Mouse (Mus musculus) hindbrain, embryonic 13.5 days (tissue): ENCODE measurements around the gene Smg6. TPM values are rescaled to one million over a fixed set of nuclear protein-coding genes. Genes with fewer than 3 reads are reported as not detected.

Experiments
- ATAC-seq: fragments of 200-750 bp; cut with Nextera tagmentation; 2 replicates; pipeline ENCODE4 v1.8.0; 2017; ENCODE audit warnings: moderate TSS enrichment; ENCODE audit not compliant: low FRiP score
- H3K27ac ChIP-seq: fragments of 300-500 bp; sonication (generic); 2 replicates; pipeline ENCODE4 v1.5.1; 2015; ENCODE audit warnings: inconsistent platforms, mild to moderate bottlenecking, moderate library complexity
- H3K27me3 ChIP-seq: fragments of 300-500 bp; sonication (generic); 2 replicates; pipeline ENCODE4 v1.6.1; 2015; ENCODE audit warnings: mild to moderate bottlenecking, inconsistent platforms
- H3K36me3 ChIP-seq: fragments of 300-500 bp; sonication (generic); 2 replicates; pipeline ENCODE4 v1.6.1; 2015; ENCODE audit warnings: mild to moderate bottlenecking, inconsistent platforms
- H3K4me1 ChIP-seq: fragments of 300-500 bp; sonication (generic); replicated peaks from 2 replicates; pipeline ENCODE4 v1.6.1; 2015; ENCODE audit warnings: inconsistent platforms
- H3K4me2 ChIP-seq: fragments of 300-500 bp; sonication (generic); 2 replicates; pipeline ENCODE4 v1.6.1; 2015; ENCODE audit warnings: inconsistent platforms, mild to moderate bottlenecking, moderate library complexity
- H3K4me3 ChIP-seq: fragments of 300-500 bp; sonication (generic); 2 replicates; pipeline ENCODE4 v1.5.1; 2015; ENCODE audit warnings: mild to moderate bottlenecking, inconsistent platforms
- H3K9ac ChIP-seq: fragments of 300-500 bp; sonication (generic); 2 replicates; pipeline ENCODE4 v1.6.1; 2015; ENCODE audit warnings: mild to moderate bottlenecking, inconsistent platforms
- H3K9me3 ChIP-seq: fragments of 300-500 bp; sonication (generic); 2 replicates; pipeline ENCODE4 v1.6.1; 2016; ENCODE audit warnings: inconsistent platforms
- WGBS: fragments of 180-500 bp; shearing (Covaris S2); methylation state at CpG from one replicate; pipeline ENCODE4 v1.1.7; 2015; 5-methylcytosine and 5-hydroxymethylcytosine counted together
- polyA plus RNA-seq: library from polyadenylated mRNA; unstranded; fragments of >200 nt; fragmentation: Nextera tagmentation; extraction: Ambion mirVana; gene quantifications from 2 replicates; pipeline ENCODE4 v1.2.1, GENCODE M21; 2015

The Smg6 gene
- 17.8 and 18.4 TPM in 2 replicates for polyA plus RNA-seq

- under 1% methylated on average over 78 of the region's 88 CpGs for WGBS
- ATAC-seq, result peak; percentile 94
Measured at GRCm38 (mm10) chr11:74925577-74926387, at the start of gene Smg6, which contains the start of gene Srr. Gene Smg6, plus strand, starts transcription at chr11:74925823. Gene Srr, minus strand, starts transcription at chr11:74925948.

GRCm38 (mm10) chr11:74876801-74877200, 48.8 kb upstream of the Smg6 start:
- WGBS, result 1% methylated on average over 9 of the region's 9 CpGs
- no peaks in the 10 kb centered on the region for H3K27me3 ChIP-seq
- peak; percentile 93 for ATAC-seq
- H3K36me3 ChIP-seq, result no peaks in the 10 kb centered on the region
- no peaks in the 10 kb centered on the region for H3K9me3 ChIP-seq
- H3K4me2 ChIP-seq, result peak overlapping the region; percentile 45
- H3K4me3 ChIP-seq, result peak overlapping the region; percentile 16; the same call in 1 of the 2 replicates
- peaks cover 40% of the 10 kb centered on the region for H3K4me1 ChIP-seq
- H3K27ac ChIP-seq, result peak overlapping the region; percentile 84
- H3K9ac ChIP-seq, result no peak overlapping the region

More at GRCm38 (mm10) chr11:74925577-74926387, at the start of gene Smg6, which contains the start of gene Srr:
- no peaks in the 10 kb centered on the region for H3K27me3 ChIP-seq
- H3K4me1 ChIP-seq, result peaks cover 36% of the 10 kb centered on the region
- peak within 1 kb of the TSS; percentile 90 for H3K4me3 ChIP-seq
- peaks cover 10% of the 10 kb centered on the region for H3K36me3 ChIP-seq
- peak within 1 kb of the TSS; percentile 93 for H3K9ac ChIP-seq
- no peaks in the 10 kb centered on the region for H3K9me3 ChIP-seq
- H3K27ac ChIP-seq, result peak within 1 kb of the TSS; percentile 98
- H3K4me2 ChIP-seq, result peak within 1 kb of the TSS; percentile 69

- no peak overlapping the region for H3K27ac ChIP-seq
- no peak for ATAC-seq
Measured at GRCm38 (mm10) chr11:74880999-74881398, 44.6 kb upstream of the Smg6 start.

GRCm38 (mm10) chr11:74881979-74882378, 43.6 kb upstream of the Smg6 start:
- Histone ChIP-seq H3K4me1 (peaks cover 18% of the 10 kb centered on the region), H3K4me3 (no peak overlapping the region), H3K36me3 (peaks cover 11% of the 10 kb centered on the region), H3K27me3 (no peaks in the 10 kb centered on the region), H3K9me3 (no peaks in the 10 kb centered on the region), H3K4me2 (no peak overlapping the region), H3K27ac (peak overlapping the region; percentile 53), H3K9ac (no peak overlapping the region)
- ATAC-seq, result no peak
- 67% methylated on average over 14 of the region's 14 CpGs for WGBS

More at GRCm38 (mm10) chr11:74880999-74881398, 44.6 kb upstream of the Smg6 start:
- WGBS, result 87% methylated on average over 9 of the region's 9 CpGs
- H3K36me3 ChIP-seq, result peaks cover 11% of the 10 kb centered on the region
- no peaks in the 10 kb centered on the region for H3K27me3 ChIP-seq
- no peaks in the 10 kb centered on the region for H3K9me3 ChIP-seq
- H3K9ac ChIP-seq, result no peak overlapping the region
- no peak overlapping the region for H3K4me3 ChIP-seq
- no peak overlapping the region for H3K4me2 ChIP-seq
- H3K4me1 ChIP-seq, result peaks cover 28% of the 10 kb centered on the region

- ATAC-seq, result no peak
- Histone ChIP-seq H3K27me3 (no peaks in the 10 kb centered on the region), H3K9me3 (no peaks in the 10 kb centered on the region), H3K4me3 (no peak overlapping the region), H3K27ac (no peak overlapping the region), H3K36me3 (peaks cover 11% of the 10 kb centered on the region), H3K4me1 (peaks cover 14% of the 10 kb centered on the region), H3K4me2 (no peak overlapping the region), H3K9ac (no peak overlapping the region)
- WGBS, result 88% methylated on average over 10 of the region's 10 CpGs
Measured at GRCm38 (mm10) chr11:74883098-74883497, 42.5 kb upstream of the Smg6 start.

- Histone ChIP-seq H3K4me3 (no peak overlapping the region), H3K9ac (0 out of 2 replicates have a peak overlapping the region, but pooled peaks have one; percentile 26), H3K4me1 (peaks cover 30% of the 10 kb centered on the region), H3K27ac (no peak overlapping the region), H3K36me3 (peaks cover 3% of the 10 kb centered on the region; the same call in 1 of the 2 replicates), H3K27me3 (no peaks in the 10 kb centered on the region), H3K9me3 (no peaks in the 10 kb centered on the region), H3K4me2 (no peak overlapping the region)
- WGBS, result 84% methylated on average over 4 of the region's 4 CpGs
- no peak for ATAC-seq
Measured at GRCm38 (mm10) chr11:74894619-74895018, 31.0 kb upstream of the Smg6 start.

- H3K4me3 ChIP-seq, result peak overlapping the region; percentile 86
- H3K27ac ChIP-seq, result peak overlapping the region; percentile 95
- WGBS, result under 1% methylated on average over 31 of the region's 55 CpGs
- peaks cover 40% of the 10 kb centered on the region for H3K4me1 ChIP-seq
- H3K9me3 ChIP-seq, result no peaks in the 10 kb centered on the region
- H3K4me2 ChIP-seq, result peak overlapping the region; percentile 79
- H3K36me3 ChIP-seq, result peaks cover 19% of the 10 kb centered on the region
- peak; percentile 69 for ATAC-seq
- no peaks in the 10 kb centered on the region for H3K27me3 ChIP-seq
- H3K9ac ChIP-seq, result peak overlapping the region; percentile 90
Measured at GRCm38 (mm10) chr11:74895980-74896900, 29.4 kb upstream of the Smg6 start.

GRCm38 (mm10) chr11:74896901-74897677, 28.5 kb upstream of the Smg6 start, which contains the start of gene Sgsm2:
Gene Sgsm2, minus strand, starts transcription at chr11:74897060.
- under 1% methylated on average over 62 of the region's 74 CpGs for WGBS
- ATAC-seq, result peak; percentile 77
- Histone ChIP-seq H3K4me1 (peaks cover 40% of the 10 kb centered on the region), H3K9me3 (no peaks in the 10 kb centered on the region), H3K36me3 (peaks cover 28% of the 10 kb centered on the region), H3K27me3 (no peaks in the 10 kb centered on the region), H3K4me3 (peak within 1 kb of the TSS; percentile 86), H3K27ac (peak within 1 kb of the TSS; percentile 95), H3K4me2 (peak within 1 kb of the TSS; percentile 79), H3K9ac (peak within 1 kb of the TSS; percentile 90)

GRCm38 (mm10) chr11:74897678-74898516, 27.7 kb upstream of the Smg6 start, which contains the start of gene Tsr1:
Gene Tsr1, plus strand, starts transcription at chr11:74898071.
- Histone ChIP-seq H3K36me3 (peaks cover 34% of the 10 kb centered on the region), H3K4me1 (peaks cover 40% of the 10 kb centered on the region)
- under 1% methylated on average over 54 of the region's 54 CpGs for WGBS

GRCm38 (mm10) chr11:74898517-74898827, 27.2 kb upstream of the Smg6 start:
- peak overlapping the region; percentile 95; the same call in 1 of the 2 replicates for H3K27ac ChIP-seq

More at GRCm38 (mm10) chr11:74897678-74898516, 27.7 kb upstream of the Smg6 start, which contains the start of gene Tsr1:
- peak within 1 kb of the TSS; percentile 86 for H3K4me3 ChIP-seq
- H3K9me3 ChIP-seq, result no peaks in the 10 kb centered on the region
- H3K4me2 ChIP-seq, result peak within 1 kb of the TSS; percentile 79
- peak; percentile 87 for ATAC-seq
- peak within 1 kb of the TSS; percentile 90 for H3K9ac ChIP-seq
- H3K27me3 ChIP-seq, result no peaks in the 10 kb centered on the region
- H3K27ac ChIP-seq, result peak within 1 kb of the TSS; percentile 95

More at GRCm38 (mm10) chr11:74898517-74898827, 27.2 kb upstream of the Smg6 start:
- peak overlapping the region; percentile 86 for H3K4me3 ChIP-seq
- no peaks in the 10 kb centered on the region for H3K9me3 ChIP-seq
- H3K4me2 ChIP-seq, result peak overlapping the region; percentile 79
- no peaks in the 10 kb centered on the region for H3K27me3 ChIP-seq
- peak overlapping the region; percentile 90 for H3K9ac ChIP-seq
- H3K4me1 ChIP-seq, result peaks cover 40% of the 10 kb centered on the region
- H3K36me3 ChIP-seq, result peaks cover 40% of the 10 kb centered on the region
- WGBS, result under 1% methylated on average over 7 of the region's 7 CpGs
- ATAC-seq, result no peak
